In genomic region chr14:47646696-47647516, GRCm38 (mm10) we compare ENCODE assay signal across 12 mouse cellular contexts.
"Had no signal": no experiment of that assay in that cellular context is flagged by ENCODE, and none has a peak within 500 bp of the region (broad histone marks: within the 10 kb centered on the region; RNA-seq: fewer than 3 reads in every experiment).

No protein-coding gene starts in this region.

- H3K9me3 ChIP-seq: limb, embryonic 15.5 days; liver, embryonic 13.5 days; midbrain, embryonic 10.5 days; midbrain, embryonic 15.5 days; neural tube, embryonic 13.5 days had no signal

- DNase-seq: kidney, adult 8-10 months; kidney, postnatal 25 days; liver, embryonic 13.5 days; lung, adult 18-20 months; retina, postnatal 1 day; right cerebral cortex, postnatal 14 days; thymus, postnatal 36 days had no signal

- H3K4me2 ChIP-seq: limb, embryonic 15.5 days; liver, embryonic 13.5 days; midbrain, embryonic 15.5 days; neural tube, embryonic 13.5 days had no signal

- H3K36me3 ChIP-seq: limb, embryonic 15.5 days; liver, embryonic 13.5 days; midbrain, embryonic 10.5 days; midbrain, embryonic 15.5 days; neural tube, embryonic 13.5 days had no signal

- H3K27me3 ChIP-seq: limb, embryonic 15.5 days; midbrain, embryonic 15.5 days; neural tube, embryonic 13.5 days had no signal

- H3K9ac ChIP-seq: limb, embryonic 15.5 days; liver, embryonic 13.5 days; midbrain, embryonic 15.5 days; neural tube, embryonic 13.5 days had no signal

- H3K4me3 ChIP-seq: left cerebral cortex, adult 2 months; limb, embryonic 15.5 days; liver, embryonic 13.5 days; midbrain, embryonic 10.5 days; midbrain, embryonic 15.5 days; neural tube, embryonic 13.5 days had no signal

- ATAC-seq: midbrain, embryonic 15.5 days had no signal

- H3K27ac ChIP-seq: left cerebral cortex, adult 2 months; limb, embryonic 15.5 days; liver, embryonic 13.5 days; midbrain, embryonic 10.5 days; midbrain, embryonic 15.5 days; neural tube, embryonic 13.5 days had no signal
